Mouse (Mus musculus) MEL (cell line): ENCODE data around the gene Myo1c. TPM values are rescaled to one million over a fixed set of nuclear protein-coding genes. Genes with fewer than 3 reads are reported as not detected.

ENCODE experiments used
- DNase-seq: peaks from one replicate; pipeline ENCODE4 v3.0.0; 2011; ENCODE audit warnings: low read depth, low spot score
- H3K27ac ChIP-seq: 2 replicates; pipeline ENCODE4 v1.5.1; 2012; ENCODE audit warnings: low read depth, mild to moderate bottlenecking, control low read depth, low read length, moderate library complexity; ENCODE audit not compliant: control insufficient read depth
- H3K27me3 ChIP-seq, 2 experiments: fragments of 150-350 bp in 1 of 2; sonication (generic) in 1 of 2; 2 replicates each; pipeline ENCODE4 v1.6.1; 2012; ENCODE audit warnings: low read length in 2 of 2, mild to moderate bottlenecking in 2 of 2, improper control_type of control experiment in 1 of 2, moderate library complexity in 1 of 2; ENCODE audit not compliant: insufficient read depth in 2 of 2, control insufficient read depth in 1 of 2
- H3K36me3 ChIP-seq, 2 experiments: 2 replicates each; pipeline ENCODE4 v1.6.1; 2012 to 2014; ENCODE audit warnings: low read length in 2 of 2, improper control_type of control experiment in 1 of 2, inconsistent platforms in 1 of 2, mild to moderate bottlenecking in 1 of 2; ENCODE audit not compliant: insufficient read depth in 2 of 2, control insufficient read depth in 1 of 2
- H3K4me1 ChIP-seq, 2 experiments: fragments of 150-350 bp in 1 of 2; sonication (generic) in 1 of 2; 2 replicates each; pipeline ENCODE4 v1.6.1; 2012; ENCODE audit warnings: low read length in 2 of 2, improper control_type of control experiment in 1 of 2, mild to moderate bottlenecking in 1 of 2; ENCODE audit not compliant: insufficient read depth in 2 of 2, control insufficient read depth in 1 of 2
- H3K4me3 ChIP-seq, 2 experiments: fragments of 150-350 bp in 1 of 2; sonication (generic) in 1 of 2; 2 replicates each; pipeline ENCODE4 v1.5.1; 2012; ENCODE audit warnings: low read depth in 2 of 2, low read length in 2 of 2, mild to moderate bottlenecking in 2 of 2, moderate library complexity in 2 of 2, control low read depth in 1 of 2, improper control_type of control experiment in 1 of 2; ENCODE audit not compliant: control insufficient read depth in 1 of 2, insufficient read depth in 1 of 2
- H3K79me2 ChIP-seq: 2 replicates; pipeline ENCODE4 v1.6.1; 2012; ENCODE audit warnings: mild to moderate bottlenecking, low read length, moderate library complexity; ENCODE audit not compliant: control insufficient read depth, poor library complexity, insufficient read depth
- H3K9ac ChIP-seq: 2 replicates; pipeline ENCODE4 v1.6.1; 2012; ENCODE audit warnings: low read depth, mild to moderate bottlenecking, control low read depth, low read length, moderate library complexity; ENCODE audit not compliant: control insufficient read depth, poor library complexity, severe bottlenecking
- H3K9me3 ChIP-seq: fragments of 150-350 bp; sonication (generic); replicated peaks from 2 replicates; pipeline ENCODE4 v1.6.1; 2012; ENCODE audit warnings: mild to moderate bottlenecking, low read length, improper control_type of control experiment, moderate library complexity; ENCODE audit not compliant: insufficient read depth
- CHD1 ChIP-seq: IDR thresholded peaks from 2 replicates; pipeline ENCODE4 v1.6.1; 2012; ENCODE audit warnings: low read depth, mild to moderate bottlenecking, inconsistent platforms, low read length, improper control_type of control experiment
- CHD2 ChIP-seq: IDR thresholded peaks from 2 replicates; pipeline ENCODE4 v1.6.1; 2011; ENCODE audit warnings: low read length, improper control_type of control experiment
- ELF1 ChIP-seq: IDR thresholded peaks from 2 replicates; pipeline ENCODE4 v1.6.1; 2014; ENCODE audit warnings: low read depth, mild to moderate bottlenecking, inconsistent platforms, low read length, improper control_type of control experiment, moderate library complexity
- EP300 ChIP-seq, 2 experiments: IDR thresholded peaks; 2 replicates each; pipeline ENCODE4 v1.6.1; 2011; ENCODE audit warnings: improper control_type of control experiment in 2 of 2, low read length in 2 of 2, low read depth in 1 of 2, mild to moderate bottlenecking in 1 of 2
- ETS1 ChIP-seq: IDR thresholded peaks from 2 replicates; pipeline ENCODE4 v1.6.1; 2012; ENCODE audit warnings: low read depth, mild to moderate bottlenecking, inconsistent platforms, low read length, improper control_type of control experiment, moderate library complexity
- GATA1 ChIP-seq: IDR thresholded peaks from 2 replicates; pipeline ENCODE4 v1.6.1; 2011; ENCODE audit warnings: low read depth, low read length, improper control_type of control experiment
- HCFC1 ChIP-seq: IDR thresholded peaks from 2 replicates; pipeline ENCODE4 v1.6.1; 2012; ENCODE audit warnings: low read depth, mild to moderate bottlenecking, inconsistent platforms, low read length, improper control_type of control experiment, moderate library complexity
- MAFK ChIP-seq: IDR thresholded peaks from 2 replicates; pipeline ENCODE4 v1.6.1; 2011; ENCODE audit warnings: low read depth, mild to moderate bottlenecking, low read length, improper control_type of control experiment, borderline replicate concordance
- MAX ChIP-seq: IDR thresholded peaks from 2 replicates; pipeline ENCODE4 v1.6.1; 2011; ENCODE audit warnings: low read length, improper control_type of control experiment
- MAZ ChIP-seq: IDR thresholded peaks from 2 replicates; pipeline ENCODE4 v1.6.1; 2012; ENCODE audit warnings: low read depth, mild to moderate bottlenecking, inconsistent platforms, low read length, improper control_type of control experiment
- MXI1 ChIP-seq: IDR thresholded peaks from 2 replicates; pipeline ENCODE4 v1.6.1; 2011; ENCODE audit warnings: mild to moderate bottlenecking, low read depth, low read length, improper control_type of control experiment
- MYB ChIP-seq: IDR thresholded peaks from 2 replicates; pipeline ENCODE4 v1.6.1; 2011; ENCODE audit warnings: mild to moderate bottlenecking, low read depth, low read length, improper control_type of control experiment
- MYC ChIP-seq: IDR thresholded peaks from 2 replicates; pipeline ENCODE4 v1.6.1; 2011; ENCODE audit warnings: low read depth, mild to moderate bottlenecking, low read length, improper control_type of control experiment, moderate library complexity
- NELFE ChIP-seq: IDR thresholded peaks from 2 replicates; pipeline ENCODE4 v1.6.1; 2011; ENCODE audit warnings: low read depth, low read length, improper control_type of control experiment
- NRF1 ChIP-seq: IDR thresholded peaks from 2 replicates; pipeline ENCODE4 v1.6.1; 2014; ENCODE audit warnings: low read depth, mild to moderate bottlenecking, inconsistent platforms, low read length, improper control_type of control experiment, moderate library complexity; ENCODE audit not compliant: poor library complexity, insufficient read depth, severe bottlenecking
- POLR2AphosphoS2 ChIP-seq: IDR thresholded peaks from 2 replicates; pipeline ENCODE4 v1.6.1; 2011; ENCODE audit warnings: low read length, improper control_type of control experiment
- RCOR1 ChIP-seq: IDR thresholded peaks from 2 replicates; pipeline ENCODE4 v1.6.1; 2012; ENCODE audit warnings: low read depth, mild to moderate bottlenecking, inconsistent platforms, low read length, improper control_type of control experiment
- TAL1 ChIP-seq: IDR thresholded peaks from 2 replicates; pipeline ENCODE4 v1.6.1; 2012; ENCODE audit warnings: mild to moderate bottlenecking, inconsistent platforms, low read length, moderate library complexity, mixed read lengths
- TBP ChIP-seq: IDR thresholded peaks from 2 replicates; pipeline ENCODE4 v1.8.0; 2011; ENCODE audit warnings: low read depth, low read length, improper control_type of control experiment
- TCF12 ChIP-seq: IDR thresholded peaks from 2 replicates; pipeline ENCODE4 v1.6.1; 2014; ENCODE audit warnings: low read depth, mild to moderate bottlenecking, inconsistent platforms, low read length, improper control_type of control experiment, moderate library complexity
- UBTF ChIP-seq: IDR thresholded peaks from 2 replicates; pipeline ENCODE4 v1.6.1; 2012; ENCODE audit warnings: low read depth, mild to moderate bottlenecking, inconsistent platforms, low read length, improper control_type of control experiment, moderate library complexity, borderline replicate concordance; ENCODE audit not compliant: insufficient read depth
- USF1 ChIP-seq: IDR thresholded peaks from 2 replicates; pipeline ENCODE4 v1.6.1; 2014; ENCODE audit warnings: low read depth, mild to moderate bottlenecking, inconsistent platforms, low read length, improper control_type of control experiment, moderate library complexity
- USF2 ChIP-seq, 2 experiments: IDR thresholded peaks; 2 replicates each; pipeline ENCODE4 v1.6.1; 2011 to 2012; ENCODE audit warnings: improper control_type of control experiment in 2 of 2, low read length in 2 of 2, borderline replicate concordance in 1 of 2, inconsistent platforms in 1 of 2, low read depth in 1 of 2, mild to moderate bottlenecking in 1 of 2; ENCODE audit not compliant: insufficient read depth in 1 of 2
- ZMIZ1 ChIP-seq: IDR thresholded peaks from 2 replicates; pipeline ENCODE4 v1.6.1; 2012; ENCODE audit warnings: low read depth, mild to moderate bottlenecking, inconsistent platforms, low read length, improper control_type of control experiment, moderate library complexity
- ZNF384 ChIP-seq: IDR thresholded peaks from 2 replicates; pipeline ENCODE4 v1.6.1; 2012; ENCODE audit warnings: low read depth, mild to moderate bottlenecking, inconsistent platforms, low read length, improper control_type of control experiment
- polyA plus RNA-seq, 2 experiments: library from polyadenylated mRNA; stranded (reverse) in 1 of 2; unstranded in 1 of 2; fragments of >175 nt in 1 of 2; fragments of >200 nt in 1 of 2; gene quantifications; 2 replicates each; pipeline versions ENCODE4 v1.2.1 to v1.2.4; 2012; ENCODE audit warnings: low replicate concordance in 2 of 2, low read depth in 1 of 2; ENCODE audit not compliant: insufficient read length in 2 of 2, insufficient read depth in 1 of 2, missing spikeins in 1 of 2
- total RNA-seq: library from RNA; depleted of rRNA; stranded (reverse); fragments of 300-350 nt; gene quantifications from 2 replicates; pipeline ENCODE4 v1.2.3, GENCODE M21; 2012

The Myo1c gene
- total and polyA plus RNA-seq, 3 experiments, result 33.2 to 45.6 TPM; not detected in 1

- H3K9ac ChIP-seq, result no peak overlapping the region
- peaks cover 2 to 29% of the 10 kb centered on the region in 2 experiments for H3K4me1 ChIP-seq
- H3K9me3 ChIP-seq, result no peaks in the 10 kb centered on the region
- no peak overlapping the region for H3K27ac ChIP-seq
- H3K79me2 ChIP-seq, result peaks cover 10% of the 10 kb centered on the region
- H3K4me3 ChIP-seq, result no peak overlapping the region
- peaks cover 0 to 9% of the 10 kb centered on the region in 2 experiments; a peak in 1 of 4 replicates for H3K36me3 ChIP-seq
- DNase-seq, result peak; percentile 54
- peak; percentile 55 for TF ChIP-seq TAL1
- TF ChIP-seq POLR2AphosphoS2, result no peak
- no peaks in the 10 kb centered on the region for H3K27me3 ChIP-seq
Measured at GRCm38 (mm10) chr11:75649155-75649561, 1.1 kb upstream of the Myo1c start.

DNA sequence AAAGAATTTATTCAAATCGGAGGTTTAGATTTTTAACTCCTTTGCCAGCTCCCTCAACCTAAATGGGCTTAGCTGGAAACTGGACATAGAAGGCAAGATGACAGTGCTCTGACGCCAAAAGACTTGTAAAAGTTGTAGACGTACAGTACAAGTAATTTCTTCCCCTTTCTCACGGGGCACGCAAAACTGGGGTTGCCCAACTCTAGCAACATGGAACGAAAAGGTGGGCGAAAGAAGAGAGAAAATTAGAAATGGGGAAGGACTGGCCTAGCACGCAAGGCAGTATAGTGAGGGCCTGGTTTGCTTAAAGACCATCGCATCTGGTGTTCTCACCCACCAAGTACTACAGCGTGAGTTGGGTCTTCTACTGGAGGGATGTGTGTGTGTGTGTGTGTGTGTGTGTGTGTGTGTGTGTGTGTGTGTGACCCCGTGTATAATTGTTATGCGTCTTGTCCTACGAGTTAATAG lies 688 bp downstream of the Myo1c start:
- H3K4me3 ChIP-seq, result peak overlapping the region; percentile 52 to 84
- no peaks in the 10 kb centered on the region for H3K9me3 ChIP-seq
- no peaks in the 10 kb centered on the region for H3K27me3 ChIP-seq
- peak overlapping the region; percentile 90 for H3K27ac ChIP-seq
- TF ChIP-seq NELFE, result no peak; the same call in 1 of the 2 replicates
- 0 out of 2 replicates have a peak, but pooled peaks have one; percentile 48 for TF ChIP-seq MAX
- no peak for TF ChIP-seq MAFK
- peak in 1 of 2 experiments; percentile 34; a peak in 1 of 4 replicates for TF ChIP-seq EP300 (IDR thresholded peaks at IDR 0.05; ENCODE audit: low read depth in 1 of 2, low read length in 2 of 2)
- TF ChIP-seq ELF1, result peak; percentile 4; the same call in 1 of the 2 replicates
- peak; percentile 65; the same call in 1 of the 2 replicates for TF ChIP-seq MAZ
- no peak for TF ChIP-seq CHD1
- no peak for TF ChIP-seq HCFC1
- TF ChIP-seq ETS1, result 0 out of 2 replicates have a peak, but pooled peaks have one; percentile 15
- TF ChIP-seq ZNF384, result no peak
- TF ChIP-seq UBTF, result no peak
- TF ChIP-seq MYB, result no peak
- TF ChIP-seq MXI1, result peak; percentile 61; the same call in 1 of the 2 replicates
- no peak for TF ChIP-seq GATA1
- peak; percentile 39; the same call in 1 of the 2 replicates for TF ChIP-seq ZMIZ1
- peak; percentile 63 for TF ChIP-seq TCF12
- 0 out of 2 replicates have a peak, but pooled peaks have one; percentile 27 for TF ChIP-seq USF1
- no peak for TF ChIP-seq NRF1
- peak; percentile 53; the same call in 1 of the 2 replicates for TF ChIP-seq TBP
- TF ChIP-seq USF2 (IDR thresholded peaks at IDR 0.05; ENCODE audit: borderline replicate concordance in 1 of 2, insufficient read depth in 1 of 2, low read depth in 1 of 2, low read length in 2 of 2), result no peak
- no peak for TF ChIP-seq CHD2
- TF ChIP-seq RCOR1, result no peak
- TF ChIP-seq MYC, result 0 out of 2 replicates have a peak, but pooled peaks have one; percentile 11
- peaks cover 0 to 9% of the 10 kb centered on the region in 2 experiments; a peak in 2 of 4 replicates for H3K36me3 ChIP-seq
- H3K4me1 ChIP-seq, result peaks cover 4 to 34% of the 10 kb centered on the region in 2 experiments
- DNase-seq, result no peak
- peaks cover 12% of the 10 kb centered on the region for H3K79me2 ChIP-seq
- H3K9ac ChIP-seq, result peak overlapping the region; percentile 85
